In genomic region chr3:104383681-104384341, GRCm38 (mm10) we compare ENCODE assay signal across 10 mouse cellular contexts.
DNase-seq lines count a peak whose midpoint lies in the region; ATAC-seq lines count a peak whose summit lies in the region.
"Had no signal": no experiment of that assay in that cellular context is flagged by ENCODE, and none has a peak within 500 bp of the region (broad histone marks: within the 10 kb centered on the region; RNA-seq: fewer than 3 reads in every experiment).

No protein-coding gene starts in this region.

- intact Hi-C loops in left cerebral cortex, postnatal 14 days (cut with DNase I): loop anchor here (5.0 kb wide), 1 partner anchor 42 kb away; no protein-coding TSS in a partner anchor

- peak overlapping the region; percentile 64 for H3K27ac ChIP-seq in forebrain, embryonic 13.5 days
- H3K27ac ChIP-seq in forebrain, embryonic 10.5 days: no peak overlapping the region
- H3K27ac ChIP-seq in heart, embryonic 14.5 days (replicated peaks in 1 of 2; ENCODE audit: control insufficient read depth in 1 of 2, insufficient read depth in 1 of 2, low read depth in 2 of 2, low read length in 2 of 2): peak overlapping the region; percentile 56 to 82
- H3K27ac ChIP-seq: embryonic facial prominence, embryonic 12.5 days; macrophage had no signal

- no peaks in the 10 kb centered on the region for H3K9me3 ChIP-seq in forebrain, embryonic 13.5 days (replicated peaks)
- H3K9me3 ChIP-seq in forebrain, embryonic 10.5 days: no peaks in the 10 kb centered on the region
- no peaks in the 10 kb centered on the region for H3K9me3 ChIP-seq in heart, embryonic 14.5 days (ENCODE audit: control insufficient read depth, low read length)
- H3K9me3 ChIP-seq: embryonic facial prominence, embryonic 12.5 days had no signal

- H3K36me3 ChIP-seq in forebrain, embryonic 13.5 days (ENCODE audit: poor library complexity, severe bottlenecking): no peaks in the 10 kb centered on the region
- no peaks in the 10 kb centered on the region for H3K36me3 ChIP-seq in forebrain, embryonic 10.5 days (replicated peaks)
- H3K36me3 ChIP-seq in heart, embryonic 14.5 days (ENCODE audit: control insufficient read depth, insufficient read depth, low read length): no peaks in the 10 kb centered on the region
- H3K36me3 ChIP-seq: embryonic facial prominence, embryonic 12.5 days had no signal

- peaks cover 14% of the 10 kb centered on the region for H3K4me1 ChIP-seq in forebrain, embryonic 13.5 days
- H3K4me1 ChIP-seq in forebrain, embryonic 10.5 days: peaks cover 11% of the 10 kb centered on the region; the same call in 1 of the 2 replicates
- H3K4me1 ChIP-seq in heart, embryonic 14.5 days (ENCODE audit: control insufficient read depth in 2 of 2, insufficient read depth in 2 of 2, low read length in 2 of 2): peaks cover 16 to 31% of the 10 kb centered on the region in 2 experiments
- H3K4me1 ChIP-seq: embryonic facial prominence, embryonic 12.5 days had no signal

- no peak overlapping the region for H3K9ac ChIP-seq in forebrain, embryonic 13.5 days
- peak overlapping the region; percentile 13; the same call in 1 of the 2 replicates for H3K9ac ChIP-seq in heart, embryonic 14.5 days (ENCODE audit: low read length)
- H3K9ac ChIP-seq: embryonic facial prominence, embryonic 12.5 days had no signal

- H3K4me3 ChIP-seq in forebrain, embryonic 13.5 days: no peak overlapping the region
- H3K4me3 ChIP-seq in forebrain, embryonic 10.5 days: no peak overlapping the region
- H3K4me3 ChIP-seq in heart, embryonic 14.5 days (ENCODE audit: control insufficient read depth in 1 of 2, insufficient read depth in 1 of 2, low read depth in 1 of 2, low read length in 2 of 2): no peak overlapping the region
- H3K4me3 ChIP-seq: embryonic facial prominence, embryonic 12.5 days had no signal

- H3K27me3 ChIP-seq in forebrain, embryonic 13.5 days: no peaks in the 10 kb centered on the region
- no peaks in the 10 kb centered on the region for H3K27me3 ChIP-seq in forebrain, embryonic 10.5 days (ENCODE audit: poor library complexity, severe bottlenecking)
- no peaks in the 10 kb centered on the region for H3K27me3 ChIP-seq in heart, embryonic 14.5 days (ENCODE audit: control insufficient read depth, insufficient read depth, low read length)
- H3K27me3 ChIP-seq: embryonic facial prominence, embryonic 12.5 days had no signal

- WGBS in forebrain, embryonic 13.5 days: 56% methylated on average over 9 of the region's 9 CpGs
- WGBS in forebrain, embryonic 10.5 days: 85% methylated on average over 9 of the region's 9 CpGs
- WGBS in heart, embryonic 14.5 days: 38% methylated on average over 9 of the region's 9 CpGs

- peak; percentile 59; the same call in 1 of the 2 replicates for ATAC-seq in forebrain, embryonic 13.5 days
- ATAC-seq in heart, embryonic 14.5 days (ENCODE audit: insufficient number of reproducible peaks, insufficient read depth, low FRiP score, low read depth): no peak

- no peak for DNase-seq in forebrain, embryonic 10.5 days (ENCODE audit: extremely low spot score, low spot score)
- peak; percentile 67 for DNase-seq in NIH3T3 (ENCODE audit: low read depth)
- peak; percentile 49 to 60 for DNase-seq in left cerebral cortex, postnatal 14 days (ENCODE audit: low spot score in 2 of 2)
- DNase-seq in urinary bladder, postnatal 4 days (ENCODE audit: low spot score in 2 of 2): no peak
- no peak for DNase-seq in yolk sac, embryonic 10.5 days (ENCODE audit: low spot score)
- DNase-seq in ovary, postnatal 10 days (ENCODE audit: low spot score): no peak

- no peak overlapping the region for H3K4me2 ChIP-seq in forebrain, embryonic 13.5 days
- peak overlapping the region; percentile 12 for H3K4me2 ChIP-seq in heart, embryonic 14.5 days (ENCODE audit: low read length)
- H3K4me2 ChIP-seq: embryonic facial prominence, embryonic 12.5 days had no signal

Comparison
In these comparisons a context has a peak if more than half of its experiments do, and no peak if none do; other contexts are left out.
1. DNase-seq: peak in NIH3T3 (single experiment) and left cerebral cortex, postnatal 14 days (2 of 2); none in forebrain, embryonic 10.5 days (single experiment), urinary bladder, postnatal 4 days (0 of 2), yolk sac, embryonic 10.5 days (single experiment) and ovary, postnatal 10 days (single experiment).